Mouse (Mus musculus) cerebellum, adult 2 months (tissue): ENCODE data around the gene Edar. TPM values are rescaled to one million over a fixed set of nuclear protein-coding genes. Genes with fewer than 3 reads are reported as not detected.

Experiments
- DNase-seq, 2 experiments: peaks; one replicate each; pipeline ENCODE4 v3.0.0; 2021
- H3K27ac ChIP-seq: fragments of 200-500 bp; 2 replicates; pipeline ENCODE4 v1.5.1; 2012; ENCODE audit warnings: low read length, control low read depth, inconsistent platforms; ENCODE audit not compliant: insufficient read depth
- H3K27me3 ChIP-seq: fragments of 200-500 bp; 2 replicates; pipeline ENCODE4 v1.6.1; 2012; ENCODE audit warnings: inconsistent platforms, mild to moderate bottlenecking, low read length, moderate library complexity; ENCODE audit not compliant: control insufficient read depth, insufficient read depth
- H3K4me1 ChIP-seq: fragments of 200-500 bp; 2 replicates; pipeline ENCODE4 v1.6.1; 2011; ENCODE audit warnings: low read length; ENCODE audit not compliant: control insufficient read depth, insufficient read depth
- H3K4me3 ChIP-seq: fragments of 200-500 bp; replicated peaks from 2 replicates; pipeline ENCODE3; 2011; ENCODE audit warnings: mild to moderate bottlenecking, low read depth, low read length, control low read depth; ENCODE audit not compliant: insufficient read depth
- CTCF ChIP-seq: fragments of 200-500 bp; IDR thresholded peaks from 2 replicates; pipeline ENCODE4 v1.5.1; 2011; ENCODE audit warnings: low read depth, mild to moderate bottlenecking, control low read depth, low read length, moderate library complexity, borderline replicate concordance; ENCODE audit not compliant: insufficient read depth
- POLR2A ChIP-seq: fragments of 200-500 bp; IDR thresholded peaks from 2 replicates; pipeline ENCODE4 v1.6.1; 2011; ENCODE audit warnings: low read length, control low read depth, borderline replicate concordance; ENCODE audit not compliant: insufficient read depth
- WGBS: fragments of 180-500 bp; shearing (Covaris S2); methylation state at CpG from one replicate; pipeline ENCODE4 v1.1.7; 2018; 5-methylcytosine and 5-hydroxymethylcytosine counted together
- polyA plus RNA-seq: library from polyadenylated mRNA; depleted of rRNA; stranded (reverse); fragments of >200 nt; gene quantifications from 2 replicates; pipeline ENCODE4 v1.2.3, GENCODE M21; 2012; rRNA removed

Edar gene
- polyA plus RNA-seq, 1 experiment, result 0.08 TPM

GRCm38 (mm10) chr10:58594486-58594885, 81.0 kb downstream of the Edar start:
- 90% methylated on average over 3 of the region's 3 CpGs for WGBS
- no peaks in the 10 kb centered on the region for H3K4me1 ChIP-seq
- no peak overlapping the region for H3K27ac ChIP-seq
- DNase-seq, result no peak
- TF ChIP-seq POLR2A, result no peak
- TF ChIP-seq CTCF, result no peak
- no peak overlapping the region for H3K4me3 ChIP-seq
- no peaks in the 10 kb centered on the region for H3K27me3 ChIP-seq

GRCm38 (mm10) chr10:58585427-58586223, 89.8 kb downstream of the Edar start:
- no peak for DNase-seq
- no peaks in the 10 kb centered on the region for H3K4me1 ChIP-seq
- H3K27ac ChIP-seq, result no peak overlapping the region
- H3K27me3 ChIP-seq, result no peaks in the 10 kb centered on the region
- 87% methylated on average over 5 of the region's 5 CpGs for WGBS
- no peak for TF ChIP-seq POLR2A
- no peak overlapping the region for H3K4me3 ChIP-seq

GRCm38 (mm10) chr10:58560521-58560920, 114.9 kb downstream of the Edar start:
- H3K4me1 ChIP-seq, result no peaks in the 10 kb centered on the region
- H3K4me3 ChIP-seq, result no peak overlapping the region
- no peak overlapping the region for H3K27ac ChIP-seq
- no peak for DNase-seq
- WGBS, result 72% methylated on average over 6 of the region's 6 CpGs
- H3K27me3 ChIP-seq, result no peaks in the 10 kb centered on the region
- TF ChIP-seq CTCF (no peak), POLR2A (no peak)

GRCm38 (mm10) chr10:58559901-58560300, 115.6 kb downstream of the Edar start:
- H3K4me3 ChIP-seq, result no peak overlapping the region
- TF ChIP-seq POLR2A, result no peak
- TF ChIP-seq CTCF, result peak; percentile 22; the same call in 1 of the 2 replicates
- H3K27ac ChIP-seq, result no peak overlapping the region
- H3K4me1 ChIP-seq, result no peaks in the 10 kb centered on the region
- DNase-seq, result peak; percentile 6 to 19
- H3K27me3 ChIP-seq, result no peaks in the 10 kb centered on the region
- WGBS, result 7% methylated on average over 3 of the region's 3 CpGs

GRCm38 (mm10) chr10:58559098-58559497, 116.4 kb downstream of the Edar start:
- 16% methylated on average over 7 of the region's 7 CpGs for WGBS

GRCm38 (mm10) chr10:58554693-58555387, 120.6 kb downstream of the Edar start:
- no peak overlapping the region for H3K27ac ChIP-seq
- no peaks in the 10 kb centered on the region for H3K27me3 ChIP-seq
- no peak overlapping the region for H3K4me3 ChIP-seq
- H3K4me1 ChIP-seq, result no peaks in the 10 kb centered on the region
- DNase-seq, result no peak
- TF ChIP-seq POLR2A (no peak), CTCF (no peak)
- WGBS, result 80% methylated on average over 8 of the region's 8 CpGs

More at GRCm38 (mm10) chr10:58559098-58559497, 116.4 kb downstream of the Edar start:
- Histone ChIP-seq H3K4me3 (no peak overlapping the region), H3K4me1 (no peaks in the 10 kb centered on the region), H3K27ac (no peak overlapping the region), H3K27me3 (no peaks in the 10 kb centered on the region)
- TF ChIP-seq CTCF (peak; percentile 58; the same call in 1 of the 2 replicates), POLR2A (no peak)
- DNase-seq, result peak; percentile 34 to 43

Other genes with a start within 250 kb of the Edar start
- gene Ranbp2, start 228.7 kb downstream of the Edar start, polyA plus RNA-seq, result 17.3 and 17.8 TPM in 2 replicates
- 1.3 TPM in 2 replicates for gene Ccdc138, start 177.7 kb downstream of the Edar start, polyA plus RNA-seq
- not detected in 2 replicates for gene Gm17542, start 42.6 kb upstream of the Edar start, polyA plus RNA-seq
- 2.2 and 2.8 TPM in 2 replicates for gene Sh3rf3, start 137.7 kb upstream of the Edar start, polyA plus RNA-seq